Mouse (Mus musculus) limb, embryonic 13.5 days (tissue): Measurements from ENCODE around the gene Fam76b. TPM values are rescaled to one million over a fixed set of nuclear protein-coding genes. Genes with fewer than 3 reads are reported as not detected.

Experiments
- ATAC-seq: fragments of 200-750 bp; cut with Nextera tagmentation; 2 replicates; pipeline ENCODE4 v1.8.0; 2017; ENCODE audit warnings: low read depth, moderate number of reproducible peaks, moderate TSS enrichment; ENCODE audit not compliant: low FRiP score
- H3K27ac ChIP-seq: fragments of 300-500 bp; sonication (generic); 2 replicates; pipeline ENCODE4 v1.5.1; 2015; ENCODE audit warnings: inconsistent platforms, mild to moderate bottlenecking, moderate library complexity
- H3K27me3 ChIP-seq: fragments of 300-500 bp; sonication (generic); 2 replicates; pipeline ENCODE4 v1.6.1; 2015; ENCODE audit warnings: mild to moderate bottlenecking, inconsistent platforms
- H3K36me3 ChIP-seq: fragments of 300-500 bp; sonication (generic); 2 replicates; pipeline ENCODE4 v1.6.1; 2015; ENCODE audit warnings: inconsistent platforms, mild to moderate bottlenecking, moderate library complexity
- H3K4me1 ChIP-seq: fragments of 300-500 bp; sonication (generic); 2 replicates; pipeline ENCODE4 v1.6.1; 2015; ENCODE audit warnings: inconsistent platforms
- H3K4me2 ChIP-seq: fragments of 300-500 bp; sonication (generic); replicated peaks from 2 replicates; pipeline ENCODE4 v1.6.1; 2015; ENCODE audit warnings: inconsistent platforms, mild to moderate bottlenecking, moderate library complexity
- H3K4me3 ChIP-seq: fragments of 300-500 bp; sonication (generic); 2 replicates; pipeline ENCODE4 v1.5.1; 2015; ENCODE audit warnings: moderate library complexity, mild to moderate bottlenecking, inconsistent platforms
- H3K9ac ChIP-seq: fragments of 300-500 bp; sonication (generic); 2 replicates; pipeline ENCODE4 v1.6.1; 2015; ENCODE audit warnings: mild to moderate bottlenecking, inconsistent platforms
- H3K9me3 ChIP-seq: fragments of 300-500 bp; sonication (generic); 2 replicates; pipeline ENCODE4 v1.6.1; 2016; ENCODE audit warnings: inconsistent platforms
- WGBS: fragments of 180-500 bp; shearing (Covaris S2); methylation state at CpG from one replicate; pipeline ENCODE4 v1.1.7; 2015; 5-methylcytosine and 5-hydroxymethylcytosine counted together
- polyA plus RNA-seq: library from polyadenylated mRNA; unstranded; fragments of >200 nt; fragmentation: Nextera tagmentation; extraction: Ambion mirVana; gene quantifications from 2 replicates; pipeline ENCODE4 v1.2.1, GENCODE M21; 2015

Gene Fam76b
- polyA plus RNA-seq, 1 experiment from 2014 or later = 22.2 TPM

DNA sequence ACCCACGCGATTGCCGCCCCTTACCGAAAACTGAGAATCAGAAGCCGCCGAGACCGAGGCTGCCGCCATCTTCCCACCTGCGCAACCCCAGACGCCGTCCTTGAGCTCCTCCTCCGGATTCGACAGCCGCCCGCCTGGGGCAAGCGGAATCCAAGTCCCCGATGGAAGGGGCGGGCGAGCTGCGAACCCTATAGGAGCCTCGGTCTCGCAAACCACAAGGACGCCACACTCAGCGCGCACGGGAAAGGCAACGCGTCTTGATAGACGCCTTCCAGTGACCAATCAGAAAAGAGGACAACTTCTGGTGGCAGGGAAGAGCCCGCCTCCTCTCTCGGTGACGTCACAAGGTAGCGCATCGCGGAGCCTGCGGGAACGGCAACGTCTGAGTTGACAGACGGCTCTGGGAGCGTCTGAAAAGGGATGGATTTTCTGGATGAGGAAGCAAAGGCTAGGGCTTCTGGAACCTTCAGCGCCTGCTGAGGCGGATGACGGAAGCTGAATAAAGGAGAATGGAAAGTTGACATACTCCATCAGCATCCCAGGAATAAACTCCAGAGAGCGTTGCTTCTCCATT, 597 bp upstream of the Fam76b start, which contains the start of gene Cep57:
Gene Cep57, minus strand, starts transcription at position 276 of the 574 bp plus-strand sequence.
- WGBS = under 1% methylated on average over 44 of the region's 44 CpGs
- H3K4me2 ChIP-seq = peak within 1 kb of the TSS; percentile 83
- peaks cover 22% of the 10 kb centered on the region for H3K36me3 ChIP-seq
- H3K27me3 ChIP-seq = no peaks in the 10 kb centered on the region
- H3K9ac ChIP-seq = peak within 1 kb of the TSS; percentile 94
- H3K4me3 ChIP-seq = peak within 1 kb of the TSS; percentile 83
- ATAC-seq = peak; percentile 94
- no peaks in the 10 kb centered on the region for H3K9me3 ChIP-seq
- H3K27ac ChIP-seq = peak within 1 kb of the TSS; percentile 99
- peaks cover 26% of the 10 kb centered on the region for H3K4me1 ChIP-seq

DNA sequence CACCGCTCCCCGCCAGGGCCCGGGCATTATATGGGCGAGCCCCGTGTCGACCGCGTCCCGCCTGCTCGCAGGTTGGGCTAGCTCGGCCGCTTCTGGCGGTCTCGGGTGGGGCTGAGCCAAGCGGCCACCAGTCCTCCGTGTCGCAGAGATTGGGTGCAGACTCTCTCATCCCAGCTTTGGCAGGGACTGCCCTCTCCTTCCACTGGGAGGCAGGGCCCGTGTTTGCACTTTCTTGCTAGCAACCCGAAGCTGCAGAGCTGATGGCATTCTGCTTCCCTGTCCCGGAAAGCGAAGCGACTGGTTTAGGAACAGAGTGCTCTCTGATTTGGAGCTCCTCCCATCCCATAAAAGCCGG, 548 bp downstream of the Fam76b start:
- peak overlapping the region; percentile 80 for H3K4me2 ChIP-seq
- peaks cover 25% of the 10 kb centered on the region for H3K36me3 ChIP-seq
- no peak for ATAC-seq
- peak overlapping the region; percentile 95 for H3K27ac ChIP-seq
- H3K27me3 ChIP-seq = no peaks in the 10 kb centered on the region
- peak overlapping the region; percentile 94 for H3K9ac ChIP-seq
- H3K9me3 ChIP-seq = no peaks in the 10 kb centered on the region
- peaks cover 26% of the 10 kb centered on the region for H3K4me1 ChIP-seq
- H3K4me3 ChIP-seq = peak overlapping the region; percentile 83
- WGBS = under 1% methylated on average over 23 of the region's 23 CpGs

DNA sequence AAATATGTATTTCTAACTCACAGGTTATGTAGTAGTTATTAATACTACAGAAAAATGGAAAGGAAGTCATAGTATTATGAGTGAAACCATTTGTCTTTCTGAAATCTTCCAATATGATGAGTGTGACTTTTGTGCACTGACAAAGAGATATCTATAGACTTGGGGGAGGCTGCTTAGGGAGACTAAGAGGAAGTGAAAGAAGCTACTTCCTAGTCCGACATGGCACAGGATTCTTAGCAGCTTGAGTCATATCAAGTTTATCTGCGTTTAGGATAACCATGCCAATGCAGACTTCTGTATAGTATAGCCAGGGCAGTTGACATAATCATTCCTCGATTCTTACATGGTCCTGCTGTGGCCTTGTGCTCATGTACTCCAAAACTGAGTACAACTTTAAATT, 7.7 kb downstream of the Fam76b start:
- peaks cover 84% of the 10 kb centered on the region for H3K36me3 ChIP-seq
- no peaks in the 10 kb centered on the region for H3K27me3 ChIP-seq
- ATAC-seq = no peak
- no peak overlapping the region for H3K27ac ChIP-seq
- H3K4me2 ChIP-seq = no peak overlapping the region
- WGBS = 91% methylated on average over 3 of the region's 3 CpGs
- H3K4me1 ChIP-seq = no peaks in the 10 kb centered on the region
- H3K9me3 ChIP-seq = no peaks in the 10 kb centered on the region
- H3K9ac ChIP-seq = no peak overlapping the region
- H3K4me3 ChIP-seq = no peak overlapping the region

DNA sequence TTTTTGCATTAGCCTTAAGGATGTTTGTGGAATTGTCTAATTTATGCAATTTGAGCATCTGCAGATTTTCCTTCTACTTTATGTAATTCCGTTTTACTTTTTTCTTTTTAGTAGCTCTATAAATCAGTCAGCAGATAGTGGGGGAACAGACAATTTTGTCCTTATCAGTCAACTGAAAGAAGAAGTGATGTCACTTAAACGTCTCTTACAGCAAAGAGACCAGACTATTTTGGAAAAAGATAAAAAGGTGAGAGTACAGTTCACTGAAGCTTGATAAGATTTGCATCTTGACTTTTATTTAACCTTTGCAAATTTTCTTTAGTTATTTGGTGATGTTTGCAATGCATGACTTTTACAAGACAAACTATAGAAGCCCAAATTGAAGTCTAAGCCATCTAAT, 9.2 kb downstream of the Fam76b start:
- Histone ChIP-seq H3K9me3 (no peaks in the 10 kb centered on the region), H3K27me3 (no peaks in the 10 kb centered on the region), H3K27ac (no peak overlapping the region), H3K9ac (no peak overlapping the region), H3K36me3 (peaks cover 86% of the 10 kb centered on the region), H3K4me1 (no peaks in the 10 kb centered on the region), H3K4me2 (no peak overlapping the region), H3K4me3 (no peak overlapping the region)
- no peak for ATAC-seq
- 84% methylated on average over 2 of the region's 2 CpGs for WGBS

DNA sequence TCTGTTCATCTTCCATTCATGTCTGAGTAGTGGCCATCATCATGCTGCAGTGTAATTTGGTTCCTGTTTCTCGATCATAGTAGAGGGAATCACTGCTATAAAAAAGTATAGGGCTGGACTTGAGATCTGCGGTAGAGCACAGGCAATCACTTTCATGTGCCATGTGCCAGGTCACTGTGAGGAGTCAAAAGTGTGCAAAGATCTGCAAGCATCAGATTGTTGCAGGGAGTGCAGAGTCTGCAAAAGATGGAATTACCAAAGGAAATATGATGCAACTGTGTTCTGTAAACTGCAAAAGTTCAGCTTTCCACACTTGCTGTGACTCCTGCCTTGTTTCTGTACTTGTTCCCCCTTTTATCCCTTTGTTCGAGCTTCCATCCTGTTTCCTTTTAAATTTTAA, 20.1 kb downstream of the Fam76b start:
- no peak overlapping the region for H3K4me2 ChIP-seq
- H3K27me3 ChIP-seq = no peaks in the 10 kb centered on the region
- H3K9ac ChIP-seq = no peak overlapping the region
- H3K36me3 ChIP-seq = peaks cover 24% of the 10 kb centered on the region
- no peaks in the 10 kb centered on the region for H3K9me3 ChIP-seq
- H3K4me3 ChIP-seq = no peak overlapping the region
- H3K4me1 ChIP-seq = no peaks in the 10 kb centered on the region
- WGBS = 87% methylated on average over 3 of the region's 3 CpGs
- no peak for ATAC-seq
- no peak overlapping the region for H3K27ac ChIP-seq

DNA sequence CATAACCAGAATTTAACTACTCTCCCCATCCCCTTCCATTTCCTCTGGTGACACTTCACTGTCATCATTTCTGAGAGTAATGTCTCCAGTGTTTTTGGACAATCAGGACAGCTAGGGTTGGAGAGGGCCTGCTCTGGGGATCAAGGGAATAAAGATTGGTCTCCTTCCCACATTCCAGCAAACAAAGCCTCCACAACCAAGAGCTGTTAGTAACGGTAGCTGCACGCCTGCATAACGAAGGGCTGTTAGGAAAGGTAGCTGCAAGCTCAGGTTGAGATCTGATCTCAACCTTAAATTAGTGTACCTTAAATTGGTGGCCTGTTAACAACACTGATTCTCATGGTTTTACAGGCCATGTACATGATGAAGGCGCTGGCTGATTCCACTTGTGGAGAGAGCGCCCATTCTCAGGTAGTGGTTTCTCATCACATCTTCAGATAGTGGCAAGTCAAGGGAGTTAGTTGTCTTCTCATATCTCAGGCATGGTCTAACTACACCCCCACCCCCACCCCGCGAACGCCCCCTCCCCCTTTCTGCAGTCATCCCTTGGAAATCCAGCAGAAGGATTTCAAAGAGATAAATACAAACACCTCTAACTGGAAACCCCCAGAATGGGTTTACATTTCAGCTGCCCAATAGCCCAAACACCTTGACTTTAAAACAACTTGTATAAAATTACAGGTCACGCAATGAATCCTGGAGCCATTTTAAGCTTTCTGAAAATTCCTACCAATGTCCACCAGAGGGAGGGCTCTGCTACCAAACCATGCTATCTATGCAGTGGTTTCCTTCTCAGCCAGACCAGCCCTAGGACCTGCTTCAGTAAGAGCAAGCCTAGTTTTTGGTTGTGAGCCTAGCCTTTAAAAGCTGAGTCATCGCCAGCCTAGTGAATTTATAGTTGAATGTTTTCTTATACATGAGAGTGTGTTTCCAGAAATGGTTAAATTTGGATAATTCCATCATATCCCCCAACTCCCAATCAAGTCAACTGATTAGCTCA, 21.3 kb downstream of the Fam76b start:
- H3K36me3 ChIP-seq = peaks cover 17% of the 10 kb centered on the region
- H3K9me3 ChIP-seq = no peaks in the 10 kb centered on the region
- WGBS = 72% methylated on average over 10 of the region's 10 CpGs
- ATAC-seq = peak; percentile 59; the same call in 1 of the 2 replicates
- no peaks in the 10 kb centered on the region for H3K4me1 ChIP-seq
- H3K27me3 ChIP-seq = no peaks in the 10 kb centered on the region
- H3K9ac ChIP-seq = no peak overlapping the region
- H3K27ac ChIP-seq = no peak overlapping the region
- H3K4me2 ChIP-seq = no peak overlapping the region
- no peak overlapping the region for H3K4me3 ChIP-seq

DNA sequence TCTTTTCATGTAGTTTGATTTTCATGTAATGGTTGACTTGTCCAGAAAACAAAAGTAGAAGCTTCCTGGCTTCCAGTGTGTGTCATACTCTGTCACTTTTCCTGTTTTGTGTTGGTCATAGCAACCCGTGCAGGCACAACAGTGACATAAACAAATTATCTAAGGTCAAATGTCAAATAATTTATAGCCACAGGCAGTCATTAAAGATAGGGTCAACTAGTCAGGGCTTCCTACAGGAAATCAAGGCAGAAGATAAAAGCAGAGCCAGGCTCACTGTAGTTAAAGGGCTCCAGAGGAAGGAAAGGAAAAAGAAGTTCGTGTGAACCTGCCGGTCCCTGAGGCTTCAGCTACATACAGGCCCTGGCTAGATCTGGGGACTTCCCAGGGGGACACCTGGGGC, 26.4 kb downstream of the Fam76b start:
- Histone ChIP-seq H3K4me1 (no peaks in the 10 kb centered on the region), H3K4me3 (no peak overlapping the region), H3K27me3 (no peaks in the 10 kb centered on the region), H3K27ac (no peak overlapping the region), H3K36me3 (no peaks in the 10 kb centered on the region), H3K4me2 (no peak overlapping the region), H3K9me3 (no peaks in the 10 kb centered on the region), H3K9ac (no peak overlapping the region)
- ATAC-seq = no peak
- 23% methylated on average over 3 of the region's 3 CpGs for WGBS

DNA sequence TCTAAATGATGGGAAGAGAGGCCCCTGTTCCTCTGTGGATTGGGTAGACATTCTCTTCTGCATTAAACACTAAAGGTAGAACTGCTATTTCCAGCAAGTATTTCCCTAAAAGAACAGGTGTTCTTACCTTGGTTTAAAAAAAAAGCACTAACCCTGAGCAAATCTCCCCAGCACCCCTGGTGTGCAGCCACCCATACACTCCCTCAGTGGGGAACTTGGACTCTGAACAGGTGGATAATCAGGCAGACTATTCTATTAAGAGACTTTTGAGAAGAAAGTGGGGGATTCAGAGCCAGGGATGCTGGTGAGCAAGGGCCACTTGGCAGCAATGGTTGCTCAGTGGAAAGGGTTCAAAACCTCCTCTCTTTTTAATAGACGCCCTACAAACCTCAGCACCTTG, 28.7 kb downstream of the Fam76b start:
- Histone ChIP-seq H3K27ac (no peak overlapping the region), H3K4me3 (no peak overlapping the region), H3K9ac (no peak overlapping the region), H3K36me3 (no peaks in the 10 kb centered on the region), H3K4me1 (no peaks in the 10 kb centered on the region), H3K4me2 (no peak overlapping the region), H3K9me3 (no peaks in the 10 kb centered on the region), H3K27me3 (no peaks in the 10 kb centered on the region)
- WGBS = 44% methylated on average over 1 of the region's 1 CpGs
- no peak for ATAC-seq

DNA sequence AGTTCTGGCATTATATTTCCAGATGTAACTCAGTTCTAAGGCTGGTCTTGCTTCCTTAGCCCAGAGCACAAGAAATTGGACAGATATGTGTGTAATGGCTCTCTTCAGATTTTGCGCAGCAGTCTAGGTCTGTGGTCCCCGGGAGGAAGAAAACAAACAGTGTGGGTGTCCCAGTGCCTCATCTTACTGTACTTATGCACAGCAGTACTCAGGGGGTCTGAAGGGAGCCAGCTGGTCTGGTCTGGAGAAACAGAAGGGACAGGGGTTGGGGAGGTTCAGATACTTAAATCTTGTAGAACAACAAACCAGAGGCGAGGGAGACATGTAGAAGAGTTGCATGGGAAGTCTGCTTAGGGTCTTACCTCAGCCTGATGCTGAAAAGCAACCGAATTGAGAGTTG, 29.3 kb downstream of the Fam76b start:
- Histone ChIP-seq H3K9me3 (no peaks in the 10 kb centered on the region), H3K36me3 (no peaks in the 10 kb centered on the region), H3K4me3 (no peak overlapping the region), H3K27ac (no peak overlapping the region), H3K4me1 (no peaks in the 10 kb centered on the region), H3K27me3 (no peaks in the 10 kb centered on the region), H3K4me2 (no peak overlapping the region), H3K9ac (no peak overlapping the region)
- no peak for ATAC-seq
- WGBS = 75% methylated on average over 4 of the region's 4 CpGs

DNA sequence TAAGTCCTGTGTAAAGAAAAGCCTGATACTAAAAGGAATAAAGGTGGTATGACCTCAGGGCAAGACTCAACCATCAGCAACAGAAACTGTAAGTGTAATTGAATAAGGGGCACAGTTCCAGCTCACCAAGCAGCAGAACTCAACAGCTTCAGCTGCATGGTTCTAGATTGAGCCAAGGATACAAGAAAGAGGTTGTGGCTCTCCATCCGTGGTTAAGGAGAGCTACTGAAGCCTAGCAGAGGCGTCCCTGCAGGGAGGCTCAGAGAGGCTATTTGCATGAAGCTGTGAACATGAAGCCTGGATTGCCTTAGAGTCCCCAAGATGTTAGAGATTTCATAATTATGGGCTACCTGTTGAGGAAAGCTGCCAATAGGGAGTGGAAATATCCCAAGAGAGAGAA, 40.1 kb downstream of the Fam76b start:
- Histone ChIP-seq H3K4me2 (no peak overlapping the region), H3K27ac (no peak overlapping the region), H3K9ac (no peak overlapping the region), H3K9me3 (no peaks in the 10 kb centered on the region), H3K4me3 (no peak overlapping the region), H3K27me3 (no peaks in the 10 kb centered on the region), H3K36me3 (no peaks in the 10 kb centered on the region), H3K4me1 (no peaks in the 10 kb centered on the region)
- ATAC-seq = no peak
- WGBS = 60% methylated on average over 2 of the region's 2 CpGs

DNA sequence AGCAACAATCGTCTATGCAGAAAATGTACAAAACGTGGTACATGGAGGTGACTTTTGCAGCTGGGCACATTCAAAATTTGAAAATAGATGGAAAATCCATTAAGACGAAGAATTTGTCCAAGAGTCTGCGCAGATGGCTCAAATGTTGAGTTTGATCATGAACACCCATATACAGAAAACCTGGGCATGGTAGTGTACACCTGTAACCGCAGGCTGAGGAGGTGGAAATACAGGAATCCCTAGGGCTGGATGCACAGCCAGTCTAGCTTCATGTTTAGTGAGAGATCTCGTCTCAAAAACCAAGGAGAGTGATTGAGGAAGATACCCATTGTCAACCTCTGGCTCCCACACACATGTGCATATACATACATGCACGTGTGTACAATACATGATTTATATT, 44.1 kb downstream of the Fam76b start:
- no peak overlapping the region for H3K9ac ChIP-seq
- WGBS = 90% methylated on average over 7 of the region's 7 CpGs
- H3K4me3 ChIP-seq = no peak overlapping the region
- H3K27me3 ChIP-seq = no peaks in the 10 kb centered on the region
- no peaks in the 10 kb centered on the region for H3K9me3 ChIP-seq
- H3K36me3 ChIP-seq = no peaks in the 10 kb centered on the region
- H3K4me2 ChIP-seq = no peak overlapping the region
- no peaks in the 10 kb centered on the region for H3K4me1 ChIP-seq
- no peak overlapping the region for H3K27ac ChIP-seq
- ATAC-seq = no peak

DNA sequence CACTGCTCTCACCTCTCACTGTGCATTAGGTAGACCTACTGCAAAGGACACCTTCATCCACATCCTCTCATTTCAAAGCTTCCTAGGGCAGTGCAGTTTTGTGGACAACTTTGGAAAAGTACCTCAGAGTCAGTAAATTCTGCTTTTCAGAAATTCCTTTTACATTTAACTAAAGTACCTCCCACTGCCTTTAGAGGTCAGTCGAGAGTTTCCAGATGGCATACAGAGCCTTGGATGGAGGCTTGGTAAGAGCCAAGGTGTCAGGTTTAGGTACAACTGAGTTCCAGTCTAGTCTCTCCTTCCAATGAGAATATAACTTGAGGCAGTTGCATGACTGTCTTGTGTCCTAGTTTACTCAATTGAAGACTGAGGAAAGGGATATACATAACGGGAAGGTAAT, 46.8 kb downstream of the Fam76b start:
- Histone ChIP-seq H3K9ac (no peak overlapping the region), H3K27me3 (no peaks in the 10 kb centered on the region), H3K36me3 (no peaks in the 10 kb centered on the region), H3K4me3 (no peak overlapping the region), H3K4me1 (no peaks in the 10 kb centered on the region), H3K27ac (no peak overlapping the region), H3K4me2 (no peak overlapping the region), H3K9me3 (no peaks in the 10 kb centered on the region)
- 46% methylated on average over 2 of the region's 2 CpGs for WGBS
- no peak for ATAC-seq
